Mouse (Mus musculus): ENCODE results near the gene Mast4.

Gene Mast4

DNA sequence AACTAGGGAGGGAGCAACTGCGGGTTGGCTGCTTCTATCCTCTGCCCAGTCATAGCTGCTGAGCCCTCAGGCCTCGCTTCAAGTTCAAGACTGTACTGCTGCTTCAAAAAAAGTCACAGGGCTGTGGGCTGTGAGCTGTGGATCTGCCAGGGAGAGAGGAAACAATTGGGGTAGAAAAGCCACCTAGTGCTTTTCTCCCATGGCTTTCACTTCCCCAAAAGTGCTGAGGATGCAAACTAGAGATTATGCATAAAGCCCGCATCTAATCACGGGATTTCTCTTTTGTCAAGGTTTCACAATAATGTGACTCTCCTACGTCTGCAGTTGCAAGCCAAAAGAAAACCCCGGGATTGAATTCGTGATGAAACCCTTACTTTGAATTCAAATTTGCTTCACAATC, 268.9 kb downstream of the Mast4 start:
- Histone ChIP-seq H3K27me3 (ENCODE audit: control insufficient read depth, insufficient read depth, low read length, poor library complexity, severe bottlenecking) (no peaks in the 10 kb centered on the region), H3K36me3 (ENCODE audit: control insufficient read depth, insufficient read depth, low read length, poor library complexity, severe bottlenecking) (no peaks in the 10 kb centered on the region)
- DNase-seq (ENCODE audit: low read depth, low spot score), result peak; percentile 32

- no peaks in the 10 kb centered on the region for H3K27me3 ChIP-seq (ENCODE audit: control insufficient read depth, insufficient read depth, low read length, poor library complexity, severe bottlenecking)
- no peak for DNase-seq (ENCODE audit: low read depth, low spot score)
These were observed 272.6 kb downstream of the Mast4 start for GRCm38 (mm10) chr13:103061680-103062079.

GRCm38 (mm10) chr13:103059995-103060652, 274.2 kb downstream of the Mast4 start:
- Histone ChIP-seq H3K27me3 (ENCODE audit: control insufficient read depth, insufficient read depth, low read length, poor library complexity, severe bottlenecking) (no peaks in the 10 kb centered on the region), H3K36me3 (ENCODE audit: control insufficient read depth, insufficient read depth, low read length, poor library complexity, severe bottlenecking) (no peaks in the 10 kb centered on the region)
- DNase-seq (ENCODE audit: low read depth, low spot score), result no peak

More at GRCm38 (mm10) chr13:103061680-103062079, 272.6 kb downstream of the Mast4 start:
- no peaks in the 10 kb centered on the region for H3K36me3 ChIP-seq (ENCODE audit: control insufficient read depth, insufficient read depth, low read length, poor library complexity, severe bottlenecking)

GRCm38 (mm10) chr13:103056451-103056850, 277.8 kb downstream of the Mast4 start:
- DNase-seq (ENCODE audit: low read depth, low spot score), result no peak
- Histone ChIP-seq H3K36me3 (ENCODE audit: control insufficient read depth, insufficient read depth, low read length, poor library complexity, severe bottlenecking) (no peaks in the 10 kb centered on the region), H3K27me3 (ENCODE audit: control insufficient read depth, insufficient read depth, low read length, poor library complexity, severe bottlenecking) (no peaks in the 10 kb centered on the region)

GRCm38 (mm10) chr13:103052661-103053060, 281.6 kb downstream of the Mast4 start:
- H3K27me3 ChIP-seq (ENCODE audit: control insufficient read depth, insufficient read depth, low read length, poor library complexity, severe bottlenecking), result no peaks in the 10 kb centered on the region
- DNase-seq (ENCODE audit: low read depth, low spot score), result no peak
- H3K36me3 ChIP-seq (ENCODE audit: control insufficient read depth, insufficient read depth, low read length, poor library complexity, severe bottlenecking), result no peaks in the 10 kb centered on the region

- DNase-seq (ENCODE audit: low read depth, low spot score), result no peak
- Histone ChIP-seq H3K36me3 (ENCODE audit: control insufficient read depth, insufficient read depth, low read length, poor library complexity, severe bottlenecking) (no peaks in the 10 kb centered on the region), H3K27me3 (ENCODE audit: control insufficient read depth, insufficient read depth, low read length, poor library complexity, severe bottlenecking) (no peaks in the 10 kb centered on the region)
These were observed 285.3 kb downstream of the Mast4 start for GRCm38 (mm10) chr13:103048954-103049353.

GRCm38 (mm10) chr13:103043692-103044091, 290.6 kb downstream of the Mast4 start:
- no peak for DNase-seq (ENCODE audit: low read depth, low spot score)
- Histone ChIP-seq H3K36me3 (ENCODE audit: control insufficient read depth, insufficient read depth, low read length, poor library complexity, severe bottlenecking) (no peaks in the 10 kb centered on the region), H3K27me3 (ENCODE audit: control insufficient read depth, insufficient read depth, low read length, poor library complexity, severe bottlenecking) (no peaks in the 10 kb centered on the region)

DNA sequence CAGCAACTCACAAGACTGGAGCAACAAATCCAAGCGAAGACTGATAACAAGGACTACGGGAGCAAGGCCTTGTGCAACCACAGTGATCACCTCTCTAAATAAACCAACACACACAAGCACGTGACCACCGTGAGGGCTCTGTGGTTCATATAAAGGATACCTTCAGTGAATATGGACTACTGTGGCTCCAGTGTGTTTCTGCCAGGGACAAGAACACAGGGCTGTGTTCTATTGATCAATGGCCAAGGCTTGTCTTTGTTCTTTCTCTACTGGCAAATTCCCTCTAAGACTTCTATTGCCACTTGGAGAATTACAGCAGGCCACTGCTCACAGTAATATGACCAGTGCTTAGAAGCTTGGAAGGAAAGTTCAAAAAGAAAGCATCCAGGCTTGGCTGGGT, 291.3 kb downstream of the Mast4 start:
- DNase-seq (ENCODE audit: low read depth, low spot score), result no peak

GRCm38 (mm10) chr13:103037466-103037865, 296.8 kb downstream of the Mast4 start:
- no peaks in the 10 kb centered on the region for H3K36me3 ChIP-seq (ENCODE audit: control insufficient read depth, insufficient read depth, low read length, poor library complexity, severe bottlenecking)
- DNase-seq (ENCODE audit: low read depth, low spot score), result no peak
- H3K27me3 ChIP-seq (ENCODE audit: control insufficient read depth, insufficient read depth, low read length, poor library complexity, severe bottlenecking), result no peaks in the 10 kb centered on the region

More for the DNA sequence above, 291.3 kb downstream of the Mast4 start:
- Histone ChIP-seq H3K36me3 (ENCODE audit: control insufficient read depth, insufficient read depth, low read length, poor library complexity, severe bottlenecking) (no peaks in the 10 kb centered on the region), H3K27me3 (ENCODE audit: control insufficient read depth, insufficient read depth, low read length, poor library complexity, severe bottlenecking) (no peaks in the 10 kb centered on the region)

DNA sequence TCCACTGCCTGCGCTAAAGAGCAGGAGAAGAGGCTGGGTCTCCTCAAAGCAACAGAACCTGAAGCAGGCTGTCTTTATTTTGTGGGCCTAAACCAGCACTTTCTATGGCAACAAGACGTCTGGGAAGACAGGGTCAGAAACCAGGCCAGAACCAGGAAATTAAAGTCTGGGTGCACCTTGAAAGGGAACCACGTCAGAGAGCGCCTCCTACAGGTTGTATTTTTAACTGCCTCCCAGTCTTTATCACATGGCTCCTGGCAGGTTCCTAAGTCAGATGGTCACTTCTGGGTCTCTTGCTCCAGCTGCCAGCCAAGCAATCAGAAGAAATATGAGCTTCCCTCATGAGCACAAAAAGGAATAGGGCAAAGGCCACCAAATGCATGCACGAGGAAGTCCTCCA, 304.9 kb downstream of the Mast4 start:
- Histone ChIP-seq H3K36me3 (ENCODE audit: control insufficient read depth, insufficient read depth, low read length, poor library complexity, severe bottlenecking) (no peaks in the 10 kb centered on the region), H3K27me3 (ENCODE audit: control insufficient read depth, insufficient read depth, low read length, poor library complexity, severe bottlenecking) (no peaks in the 10 kb centered on the region)
- DNase-seq (ENCODE audit: low read depth, low spot score), result peak; percentile 14

DNA sequence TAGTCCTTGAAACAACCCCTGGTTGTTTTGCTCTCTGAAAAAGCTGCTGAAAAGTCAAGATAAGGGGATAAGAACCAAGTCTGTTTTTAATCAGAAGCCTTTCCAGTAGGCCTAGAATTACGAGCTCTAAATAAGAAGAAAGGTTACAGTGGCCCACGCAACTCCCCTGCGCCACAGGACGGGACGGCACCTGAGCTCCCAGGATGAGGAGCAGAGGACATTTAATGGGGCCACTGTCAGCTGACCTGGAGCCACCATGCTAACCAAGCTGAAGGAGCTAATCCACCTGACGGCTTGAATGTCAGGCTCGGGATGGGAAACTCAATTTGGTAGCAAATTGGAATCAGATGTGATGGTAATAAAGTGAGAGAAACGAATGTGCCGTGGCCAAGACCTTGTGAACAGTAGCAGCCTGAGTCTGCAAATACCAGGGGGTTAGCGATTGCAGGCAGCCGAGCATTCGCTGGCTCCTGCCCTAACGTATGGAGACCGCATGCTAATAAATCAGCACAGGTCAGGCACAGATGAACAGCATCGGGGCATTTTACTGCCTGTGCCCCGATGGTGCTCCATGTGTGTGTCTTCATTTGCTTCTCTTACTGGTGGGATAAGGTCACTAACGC, 306.7 kb downstream of the Mast4 start:
- Histone ChIP-seq H3K36me3 (ENCODE audit: control insufficient read depth, insufficient read depth, low read length, poor library complexity, severe bottlenecking) (no peaks in the 10 kb centered on the region), H3K27me3 (ENCODE audit: control insufficient read depth, insufficient read depth, low read length, poor library complexity, severe bottlenecking) (no peaks in the 10 kb centered on the region)
- DNase-seq (ENCODE audit: low read depth, low spot score), result no peak

GRCm38 (mm10) chr13:103025461-103025860, 308.8 kb downstream of the Mast4 start:
- no peaks in the 10 kb centered on the region for H3K36me3 ChIP-seq (ENCODE audit: control insufficient read depth, insufficient read depth, low read length, poor library complexity, severe bottlenecking)
- DNase-seq (ENCODE audit: low read depth, low spot score), result no peak
- no peaks in the 10 kb centered on the region for H3K27me3 ChIP-seq (ENCODE audit: control insufficient read depth, insufficient read depth, low read length, poor library complexity, severe bottlenecking)

GRCm38 (mm10) chr13:103018481-103018880, 315.8 kb downstream of the Mast4 start:
- no peak for DNase-seq (ENCODE audit: low read depth, low spot score)
- no peaks in the 10 kb centered on the region for H3K36me3 ChIP-seq (ENCODE audit: control insufficient read depth, insufficient read depth, low read length, poor library complexity, severe bottlenecking)
- H3K27me3 ChIP-seq (ENCODE audit: control insufficient read depth, insufficient read depth, low read length, poor library complexity, severe bottlenecking), result no peaks in the 10 kb centered on the region

- no peaks in the 10 kb centered on the region for H3K27me3 ChIP-seq (ENCODE audit: control insufficient read depth, insufficient read depth, low read length, poor library complexity, severe bottlenecking)
- no peak for DNase-seq (ENCODE audit: low read depth, low spot score)
- no peaks in the 10 kb centered on the region for H3K36me3 ChIP-seq (ENCODE audit: control insufficient read depth, insufficient read depth, low read length, poor library complexity, severe bottlenecking)
These were observed 316.6 kb downstream of the Mast4 start for GRCm38 (mm10) chr13:103017661-103018060.

DNA sequence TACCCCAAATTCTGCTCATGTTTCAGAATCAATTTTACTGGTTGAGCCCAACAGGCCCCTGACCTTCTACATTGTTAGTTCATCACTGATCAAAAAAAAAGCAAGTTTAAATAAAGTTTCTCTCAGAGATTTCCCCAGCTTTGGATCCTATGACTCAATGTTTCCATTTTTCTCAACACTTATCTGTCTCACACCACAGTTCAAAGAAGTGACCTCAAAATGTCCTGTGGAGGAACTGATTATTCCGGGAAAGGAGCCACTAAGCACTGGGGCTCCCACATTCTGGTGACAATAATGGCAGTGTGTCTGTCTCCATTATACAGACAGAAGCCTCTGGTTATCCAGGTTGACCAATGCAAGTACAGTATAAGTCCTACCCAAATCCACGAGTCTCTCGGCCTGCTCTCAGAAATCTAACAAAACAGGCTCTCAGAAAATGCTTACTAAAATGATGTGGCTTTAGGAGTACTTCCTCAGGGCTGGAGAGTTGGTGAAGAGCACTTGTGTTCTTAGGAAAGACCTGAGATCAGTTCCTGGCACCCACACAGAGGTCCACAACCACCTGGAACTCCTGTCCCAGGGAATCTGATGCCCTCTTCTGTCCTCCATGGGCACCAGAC, 319.1 kb downstream of the Mast4 start:
- Histone ChIP-seq H3K27me3 (ENCODE audit: control insufficient read depth, insufficient read depth, low read length, poor library complexity, severe bottlenecking) (no peaks in the 10 kb centered on the region), H3K36me3 (ENCODE audit: control insufficient read depth, insufficient read depth, low read length, poor library complexity, severe bottlenecking) (no peaks in the 10 kb centered on the region)
- no peak for DNase-seq (ENCODE audit: low read depth, low spot score)

Measured in splenic B cell, adult 2 months (primary cell).